Mouse (Mus musculus) stomach, postnatal 0 days (tissue): ENCODE data around the gene Wasf2.

Experiments used
- CTCF ChIP-seq: IDR thresholded peaks from 2 replicates; pipeline ENCODE4 v1.5.1; 2016; ENCODE audit warnings: antibody characterized with exemption, low read depth, mild to moderate bottlenecking, moderate library complexity
- EP300 ChIP-seq: optimal IDR thresholded peaks from 2 replicates; pipeline ENCODE3; 2016; ENCODE audit warnings: antibody characterized with exemption

- TF ChIP-seq CTCF = no peak
- TF ChIP-seq EP300 = no peak
These were observed 64.7 kb downstream of the Wasf2 start for GRCm38 (mm10) chr4:133195014-133195413.
